Mouse (Mus musculus) thymus, postnatal 14 days (tissue): ENCODE results near the gene Rab5a.

Experiments used
- DNase-seq: peaks from one replicate; pipeline ENCODE4 v3.0.0; 2021

Gene Rab5a

GRCm38 (mm10) chr17:53543591-53544324 lies 64.7 kb downstream of the Rab5a start:
- no peak for DNase-seq

- no peak for DNase-seq
These were observed 72.6 kb downstream of the Rab5a start for GRCm38 (mm10) chr17:53551306-53552299.

- DNase-seq = no peak
These were observed 75.1 kb downstream of the Rab5a start for GRCm38 (mm10) chr17:53554088-53554487.

- no peak for DNase-seq
These were observed 75.8 kb downstream of the Rab5a start for GRCm38 (mm10) chr17:53554813-53555212.
